Mouse (Mus musculus) lung, postnatal 0 days (tissue): ENCODE results near the gene Uri1. TPM values are rescaled to one million over a fixed set of nuclear protein-coding genes. Genes with fewer than 3 reads are reported as not detected.
A peak's percentile ranks its signal among the peaks of the same experiment; 100 is the strongest.

Source experiments
- ATAC-seq: fragments of 200-750 bp; cut with Nextera tagmentation; 2 replicates; pipeline ENCODE4 v1.8.0; 2017; ENCODE audit warnings: moderate library complexity
- DNase-seq: peaks from one replicate; pipeline ENCODE4 v3.0.0-alpha.2; 2016; ENCODE audit warnings: low spot score
- H3K27ac ChIP-seq: fragments of 300-500 bp; sonication (generic); 2 replicates; pipeline ENCODE4 v1.5.1; 2014; ENCODE audit warnings: antibody characterized with exemption, mild to moderate bottlenecking, low read length, mixed read lengths
- H3K27me3 ChIP-seq: fragments of 300-500 bp; sonication (generic); replicated peaks from 2 replicates; pipeline ENCODE4 v1.6.1; 2014; ENCODE audit warnings: low read length, mixed read lengths; ENCODE audit not compliant: insufficient read depth
- H3K36me3 ChIP-seq: fragments of 300-500 bp; sonication (generic); 2 replicates; pipeline ENCODE4 v1.6.1; 2014; ENCODE audit warnings: low read length, mixed read lengths; ENCODE audit not compliant: insufficient read depth
- H3K4me1 ChIP-seq: fragments of 300-500 bp; sonication (generic); 2 replicates; pipeline ENCODE4 v1.6.1; 2014; ENCODE audit warnings: antibody characterized with exemption, low read depth, low read length, mixed read lengths; ENCODE audit not compliant: insufficient read depth
- H3K4me2 ChIP-seq: fragments of 300-500 bp; sonication (generic); replicated peaks from 2 replicates; pipeline ENCODE4 v1.6.1; 2014; ENCODE audit warnings: low read depth, mild to moderate bottlenecking, low read length, moderate library complexity, mixed read lengths
- H3K4me3 ChIP-seq: fragments of 300-500 bp; sonication (generic); 2 replicates; pipeline ENCODE4 v1.5.1; 2014; ENCODE audit warnings: low read depth, low read length
- H3K9ac ChIP-seq: fragments of 300-500 bp; sonication (generic); replicated peaks from 2 replicates; pipeline ENCODE4 v1.6.1; 2014; ENCODE audit warnings: low read depth, mild to moderate bottlenecking
- H3K9me3 ChIP-seq: fragments of 300-500 bp; sonication (generic); 2 replicates; pipeline ENCODE4 v1.6.1; 2016; ENCODE audit warnings: low read length, mixed read lengths
- CTCF ChIP-seq: IDR thresholded peaks from 2 replicates; pipeline ENCODE4 v1.5.1; 2016; ENCODE audit warnings: antibody characterized with exemption, mild to moderate bottlenecking
- EP300 ChIP-seq: IDR thresholded peaks from 2 replicates; pipeline ENCODE4 v1.6.1; 2016; ENCODE audit warnings: antibody characterized with exemption, mild to moderate bottlenecking, control low read depth
- WGBS: fragments of 180-500 bp; shearing (Covaris S2); extraction: QIAGEN DNeasy Blood & Tissue Kit; methylation state at CpG from one replicate; pipeline ENCODE4 v1.1.7; 2014; 5-methylcytosine and 5-hydroxymethylcytosine counted together
- polyA plus RNA-seq: library from polyadenylated mRNA; unstranded; fragments of >200 nt; fragmentation: Nextera tagmentation; extraction: Ambion mirVana; gene quantifications from 2 replicates; pipeline ENCODE4 v1.2.1, GENCODE M21; 2015

The Uri1 gene
- polyA plus RNA-seq = 32.8 and 33.9 TPM in 2 replicates

DNA sequence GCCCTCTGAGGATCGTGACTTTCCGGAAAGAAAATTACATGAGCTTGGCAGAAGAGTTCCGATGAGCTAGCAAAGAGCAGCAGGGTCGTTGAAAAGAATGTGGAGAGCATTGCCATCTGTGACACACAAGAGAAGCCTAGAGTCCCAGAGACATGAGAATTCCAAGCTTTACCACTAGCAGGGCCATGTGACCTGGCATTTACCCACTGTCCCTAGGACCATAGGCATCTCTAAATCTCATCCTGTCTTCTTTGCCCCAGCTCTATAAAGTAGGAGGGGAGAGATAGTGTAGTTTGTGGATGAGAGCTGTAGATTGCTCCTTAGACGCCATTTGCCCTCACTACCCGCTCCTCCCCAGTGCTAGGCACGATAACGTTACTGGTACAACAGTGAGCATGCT, at the start of gene Uri1:
TSS of gene Uri1 (minus strand) at position 101 of the 400 bp plus-strand sequence.
- H3K36me3 ChIP-seq = no peaks in the 10 kb centered on the region
- no peaks in the 10 kb centered on the region for H3K27me3 ChIP-seq

GRCm38 (mm10) chr7:38071065-38071464, 47.7 kb upstream of the Uri1 start:
- no peaks in the 10 kb centered on the region for H3K36me3 ChIP-seq
- no peak for TF ChIP-seq CTCF
- no peak for TF ChIP-seq EP300
- H3K4me3 ChIP-seq = no peak overlapping the region
- no peak overlapping the region for H3K4me2 ChIP-seq
- H3K4me1 ChIP-seq = no peaks in the 10 kb centered on the region
- H3K27ac ChIP-seq = no peak overlapping the region
- ATAC-seq (no peak), DNase-seq (no peak)
- no peak overlapping the region for H3K9ac ChIP-seq
- H3K27me3 ChIP-seq = no peaks in the 10 kb centered on the region
- no peaks in the 10 kb centered on the region for H3K9me3 ChIP-seq
- WGBS = 62% methylated on average over 5 of the region's 5 CpGs

More for the DNA sequence above, at the start of gene Uri1:
- no peak for ATAC-seq
- 81% methylated on average over 8 of the region's 8 CpGs for WGBS
- no peak within 1 kb of the TSS for H3K9ac ChIP-seq
- H3K4me3 ChIP-seq = no peak within 1 kb of the TSS
- H3K4me2 ChIP-seq = no peak within 1 kb of the TSS
- H3K27ac ChIP-seq = no peak within 1 kb of the TSS
- TF ChIP-seq CTCF (no peak), EP300 (no peak)
- DNase-seq = no peak
- H3K9me3 ChIP-seq = no peaks in the 10 kb centered on the region
- no peaks in the 10 kb centered on the region for H3K4me1 ChIP-seq

DNA sequence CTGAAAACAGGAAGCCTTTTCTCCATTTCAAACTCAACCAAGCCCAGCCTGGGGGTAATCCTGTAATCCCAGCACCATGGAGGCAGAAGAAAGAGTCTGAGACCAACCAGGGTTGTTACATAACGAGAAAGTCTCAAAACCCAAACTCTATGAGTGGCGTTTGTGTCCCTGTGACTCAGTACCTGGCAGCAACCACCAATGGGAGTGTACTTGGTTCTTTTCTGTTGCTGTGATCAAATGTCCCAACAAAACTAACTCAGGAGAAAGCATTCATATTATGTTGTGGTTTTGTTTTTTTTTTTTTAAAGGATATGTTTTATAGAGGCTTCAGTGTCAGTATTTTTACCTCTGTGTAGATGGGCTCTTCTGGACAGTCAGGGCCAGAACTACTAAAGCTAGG, 47.3 kb upstream of the Uri1 start:
- WGBS = 38% methylated on average over 2 of the region's 2 CpGs
- Histone ChIP-seq H3K4me1 (no peaks in the 10 kb centered on the region), H3K36me3 (no peaks in the 10 kb centered on the region), H3K9ac (no peak overlapping the region), H3K27me3 (no peaks in the 10 kb centered on the region), H3K9me3 (no peaks in the 10 kb centered on the region), H3K4me3 (no peak overlapping the region), H3K27ac (no peak overlapping the region), H3K4me2 (no peak overlapping the region)
- no peak for TF ChIP-seq EP300
- no peak for TF ChIP-seq CTCF
- ATAC-seq = no peak
- no peak for DNase-seq

- DNase-seq (peak; percentile 35), ATAC-seq (no peak)
- Histone ChIP-seq H3K4me1 (no peaks in the 10 kb centered on the region), H3K4me3 (no peak overlapping the region), H3K36me3 (no peaks in the 10 kb centered on the region), H3K9me3 (no peaks in the 10 kb centered on the region), H3K9ac (no peak overlapping the region), H3K4me2 (no peak overlapping the region), H3K27ac (no peak overlapping the region), H3K27me3 (no peaks in the 10 kb centered on the region)
- 16% methylated on average over 4 of the region's 4 CpGs for WGBS
- TF ChIP-seq CTCF (no peak), EP300 (no peak)
Measured at GRCm38 (mm10) chr7:38064431-38064830, 41.1 kb upstream of the Uri1 start.

GRCm38 (mm10) chr7:38061060-38061970, 38.0 kb upstream of the Uri1 start:
- ATAC-seq (peak; percentile 95), DNase-seq (peak; percentile 91)
- Histone ChIP-seq H3K4me3 (peak overlapping the region; percentile 51), H3K9me3 (no peaks in the 10 kb centered on the region), H3K36me3 (no peaks in the 10 kb centered on the region), H3K27ac (no peak overlapping the region), H3K4me2 (peak overlapping the region; percentile 94), H3K4me1 (no peaks in the 10 kb centered on the region), H3K27me3 (no peaks in the 10 kb centered on the region), H3K9ac (peak overlapping the region; percentile 44)
- 2% methylated on average over 52 of the region's 57 CpGs for WGBS
- TF ChIP-seq CTCF = peak; percentile 95
- no peak for TF ChIP-seq EP300

DNA sequence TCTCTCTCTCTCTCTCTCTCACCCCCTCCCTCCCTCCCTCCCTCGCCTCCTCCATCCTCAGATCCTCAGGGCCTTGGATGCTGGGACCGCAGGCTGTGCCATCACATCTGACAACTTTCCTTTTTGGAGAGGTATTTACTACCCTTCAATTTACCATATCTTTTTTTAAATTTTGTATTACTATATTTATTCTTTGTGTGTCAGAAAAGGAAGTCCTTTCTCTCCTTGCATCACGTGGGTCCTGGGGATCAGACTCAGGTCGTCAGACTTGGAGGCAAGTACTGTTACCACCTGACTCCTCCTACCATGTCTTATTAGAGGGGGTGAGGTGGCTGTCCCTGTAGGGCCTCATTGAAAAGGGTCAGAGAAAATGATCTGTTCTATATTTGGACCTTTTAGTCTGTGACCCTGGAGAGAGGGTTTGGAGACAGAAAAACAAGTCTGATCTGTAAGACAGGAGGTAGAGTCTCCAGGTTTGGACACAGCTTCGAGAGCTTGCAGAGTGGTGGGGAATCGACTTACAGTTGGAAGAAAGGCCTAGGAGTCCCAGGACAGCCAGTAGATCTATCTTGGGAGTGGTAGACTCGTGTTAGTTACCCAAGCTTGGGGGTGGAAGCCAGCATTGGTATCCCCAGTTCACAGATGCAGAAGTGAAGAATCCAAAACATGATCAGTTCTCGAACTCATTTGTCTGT, 36.4 kb upstream of the Uri1 start:
- WGBS = 69% methylated on average over 8 of the region's 8 CpGs

More for the DNA sequence above, 36.4 kb upstream of the Uri1 start:
- no peaks in the 10 kb centered on the region for H3K9me3 ChIP-seq
- H3K4me2 ChIP-seq = no peak overlapping the region
- H3K27me3 ChIP-seq = no peaks in the 10 kb centered on the region
- no peak for DNase-seq
- no peak overlapping the region for H3K9ac ChIP-seq
- no peaks in the 10 kb centered on the region for H3K36me3 ChIP-seq
- H3K27ac ChIP-seq = no peak overlapping the region
- TF ChIP-seq CTCF (no peak), EP300 (no peak)
- no peaks in the 10 kb centered on the region for H3K4me1 ChIP-seq
- H3K4me3 ChIP-seq = no peak overlapping the region
- no peak for ATAC-seq
